Mouse (Mus musculus): ENCODE measurements around the gene Hilpda. TPM values are rescaled to one million over a fixed set of nuclear protein-coding genes. Genes with fewer than 3 reads are reported as not detected.

Gene Hilpda
- 33.9 TPM for polyA plus RNA-seq (2012; fragmentation: generic; extraction: Trizol)
- long read RNA-seq, experiment 1, transcript Hilpda-201 (2 exons, 982 nt): major isoform, 12 of 13 reads
- long read RNA-seq, experiment 1, partial matches to known transcripts: 1 of 13 reads
- long read RNA-seq, experiment 1, other reads (novel, unspliced or antisense): 0 of 13 reads
- long read RNA-seq, experiment 2, transcript Hilpda-201 (2 exons, 982 nt): major isoform, 8 of 8 reads
- long read RNA-seq, experiment 2, partial matches to known transcripts: 0 of 8 reads
- long read RNA-seq, experiment 2, other reads (novel, unspliced or antisense): 0 of 8 reads

DNA sequence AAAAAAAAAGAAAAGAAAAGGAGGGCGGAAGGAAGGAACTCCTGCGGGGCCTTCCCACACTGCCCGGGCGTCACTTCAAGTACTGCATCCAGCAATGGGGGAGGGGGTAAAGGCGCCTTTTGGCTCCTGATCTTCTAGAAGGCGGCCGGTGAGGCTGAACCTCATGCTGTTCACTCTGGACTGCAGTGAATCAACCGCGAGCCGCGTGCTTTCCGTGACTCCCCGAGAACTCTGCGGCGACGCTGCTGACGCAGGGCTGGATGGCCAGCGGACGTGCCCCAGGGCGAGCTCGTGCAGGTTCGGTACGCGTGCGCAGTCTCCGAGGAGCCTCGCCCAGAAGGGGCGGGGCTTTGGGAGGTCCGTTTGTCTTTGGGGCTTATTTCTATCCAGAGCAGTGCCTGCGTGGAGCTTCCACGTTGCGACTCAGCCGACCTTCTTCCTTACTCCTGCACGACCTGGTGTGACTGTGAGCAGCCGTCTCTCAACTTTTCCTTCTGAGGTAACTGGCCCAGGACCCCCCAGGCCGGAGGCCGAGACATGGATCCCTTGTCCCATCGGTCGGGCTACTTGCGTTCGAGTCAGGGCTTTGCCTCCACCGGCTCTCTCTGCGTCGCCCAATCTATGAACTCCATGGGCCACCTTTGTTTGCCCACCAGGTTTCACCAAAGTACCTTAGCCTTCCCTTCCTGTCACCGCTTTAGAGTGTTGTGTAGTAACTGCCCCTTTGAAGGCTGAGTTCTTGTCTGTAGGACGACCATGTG, at the start of gene Hilpda:
Gene Hilpda, plus strand, starts transcription at position 177 of the 761 bp plus-strand sequence.
- Histone ChIP-seq H3K4me3 (ENCODE audit: insufficient read depth, poor library complexity, severe bottlenecking) (peak within 1 kb of the TSS; percentile 68), H3K79me3 (ENCODE audit: low read depth) (peaks cover 19% of the 10 kb centered on the region), H3K36me3 (ENCODE audit: control insufficient read depth, insufficient read depth) (peaks cover 29% of the 10 kb centered on the region), H3ac (ENCODE audit: control insufficient read depth, insufficient read length, low read depth) (peak within 1 kb of the TSS; percentile 60), H3K79me2 (ENCODE audit: control insufficient read depth, insufficient read depth) (peaks cover 29% of the 10 kb centered on the region), H3K27me3 (ENCODE audit: control insufficient read depth, insufficient read depth, insufficient read length) (no peaks in the 10 kb centered on the region)
- TF ChIP-seq FOSL1 (IDR thresholded peaks at IDR 0.05; ENCODE audit: insufficient read depth, low read length, poor library complexity, severe bottlenecking) (no peak), USF1 (IDR thresholded peaks at IDR 0.05; ENCODE audit: low read depth) (no peak), MAX (IDR thresholded peaks at IDR 0.05) (peak; percentile 96)

DNA sequence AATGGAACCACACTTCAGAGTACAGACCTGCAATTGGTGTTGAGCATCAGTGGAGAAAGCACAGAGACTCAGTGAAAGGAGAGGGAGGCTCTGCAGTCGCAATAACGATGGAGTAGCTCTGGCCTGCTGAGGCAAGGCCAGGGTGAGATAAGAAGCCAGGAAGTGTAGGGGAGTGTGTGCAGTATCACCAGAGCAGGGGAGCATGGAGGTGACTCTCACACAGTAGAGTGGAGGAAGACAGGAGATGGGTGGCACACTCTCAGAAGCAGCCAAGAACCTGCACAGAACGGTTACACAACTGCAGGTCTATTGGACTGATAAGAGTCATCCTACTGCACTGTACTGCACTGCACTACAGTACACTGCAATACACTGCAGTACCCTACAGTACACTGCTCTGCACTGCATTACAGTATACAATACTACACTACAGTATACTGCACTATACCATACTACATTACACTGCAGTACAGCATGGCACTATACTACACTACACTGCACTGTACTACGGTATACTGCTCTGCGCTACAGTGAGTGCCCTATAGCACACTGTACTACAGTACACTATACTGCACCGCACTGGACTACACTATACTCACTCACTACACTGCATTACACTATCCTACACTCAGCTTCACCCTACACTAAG, 42.9 kb upstream of the Hilpda start:
- Histone ChIP-seq H3K79me3 (ENCODE audit: low read depth) (no peaks in the 10 kb centered on the region), H3K79me2 (ENCODE audit: control insufficient read depth, insufficient read depth) (no peaks in the 10 kb centered on the region), H3ac (ENCODE audit: control insufficient read depth, insufficient read length, low read depth) (no peak overlapping the region), H3K27me3 (ENCODE audit: control insufficient read depth, insufficient read depth, insufficient read length) (peaks cover 20% of the 10 kb centered on the region), H3K4me3 (ENCODE audit: insufficient read depth, poor library complexity, severe bottlenecking) (no peak overlapping the region), H3K36me3 (ENCODE audit: control insufficient read depth, insufficient read depth) (no peaks in the 10 kb centered on the region)
- TF ChIP-seq MAX (IDR thresholded peaks at IDR 0.05) (no peak), MYOD1 (IDR thresholded peaks at IDR 0.05; ENCODE audit: control insufficient read depth, insufficient read length, low read depth) (no peak)

DNA sequence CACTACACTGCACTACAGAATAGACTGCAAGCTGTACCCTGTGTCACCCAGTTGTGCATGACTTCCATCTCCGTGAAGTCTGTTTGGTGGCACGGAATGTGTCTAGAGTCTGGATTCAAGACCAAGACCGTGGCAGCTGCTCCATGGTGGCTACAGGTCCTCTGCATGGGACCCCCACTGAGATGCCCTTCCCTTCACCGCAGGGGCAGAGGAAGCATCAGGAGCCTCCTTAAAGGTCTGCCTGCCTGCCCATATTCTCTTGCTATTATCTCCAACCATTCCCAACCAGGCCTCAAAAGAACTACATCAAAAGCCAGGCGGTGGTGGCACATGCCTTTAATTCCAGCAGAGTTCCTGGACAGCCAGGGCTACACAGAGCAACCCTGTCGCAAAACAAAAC, 41.9 kb upstream of the Hilpda start:
- TF ChIP-seq FOSL1 (IDR thresholded peaks at IDR 0.05; ENCODE audit: insufficient read depth, low read length, poor library complexity, severe bottlenecking) (no peak), USF1 (IDR thresholded peaks at IDR 0.05; ENCODE audit: low read depth) (no peak), CTCF (IDR thresholded peaks at IDR 0.05; ENCODE audit: control insufficient read depth, insufficient read depth, insufficient read length) (no peak), MYOD1 (IDR thresholded peaks at IDR 0.05; ENCODE audit: control insufficient read depth, insufficient read length, low read depth) (no peak), MAX (IDR thresholded peaks at IDR 0.05) (no peak), MYOG (IDR thresholded peaks at IDR 0.05; ENCODE audit: control insufficient read depth, extremely low read depth, insufficient read length) (no peak), CEBPB (IDR thresholded peaks at IDR 0.05; ENCODE audit: low read depth) (no peak)
- H3K79me3 ChIP-seq (ENCODE audit: low read depth): no peaks in the 10 kb centered on the region
- H3K4me3 ChIP-seq (ENCODE audit: insufficient read depth, poor library complexity, severe bottlenecking): no peak overlapping the region
- H3ac ChIP-seq (ENCODE audit: control insufficient read depth, insufficient read length, low read depth): no peak overlapping the region
- H3K27me3 ChIP-seq (ENCODE audit: control insufficient read depth, insufficient read depth, insufficient read length): peaks cover 20% of the 10 kb centered on the region
- no peaks in the 10 kb centered on the region for H3K79me2 ChIP-seq (ENCODE audit: control insufficient read depth, insufficient read depth)
- no peaks in the 10 kb centered on the region for H3K36me3 ChIP-seq (ENCODE audit: control insufficient read depth, insufficient read depth)

DNA sequence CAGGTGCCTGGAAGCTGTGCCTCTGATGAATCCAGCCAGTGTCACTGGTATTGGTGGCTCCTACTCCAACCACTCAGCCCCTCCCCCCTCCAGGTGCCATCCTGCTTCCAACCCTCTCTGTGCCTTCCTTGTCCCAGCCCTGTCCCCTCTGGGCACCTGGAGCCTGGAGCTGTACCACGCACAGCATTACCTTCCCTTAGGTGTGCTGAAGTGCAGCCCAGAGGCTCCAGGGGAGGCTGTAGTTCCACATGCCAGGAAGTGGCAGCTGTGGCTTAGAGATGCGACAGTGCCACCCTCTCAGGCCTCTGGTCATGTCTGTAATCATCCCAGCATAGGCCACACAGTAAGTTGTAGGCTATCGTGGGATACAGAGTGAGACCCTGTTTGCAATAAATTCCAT, 40.5 kb upstream of the Hilpda start:
- H3ac ChIP-seq (ENCODE audit: control insufficient read depth, insufficient read length, low read depth): no peak overlapping the region
- TF ChIP-seq MYOG (IDR thresholded peaks at IDR 0.05; ENCODE audit: control insufficient read depth, extremely low read depth, insufficient read length) (no peak), USF1 (IDR thresholded peaks at IDR 0.05; ENCODE audit: low read depth) (no peak), MYOD1 (IDR thresholded peaks at IDR 0.05; ENCODE audit: control insufficient read depth, insufficient read length, low read depth) (no peak), FOSL1 (IDR thresholded peaks at IDR 0.05; ENCODE audit: insufficient read depth, low read length, poor library complexity, severe bottlenecking) (no peak), CTCF (IDR thresholded peaks at IDR 0.05; ENCODE audit: control insufficient read depth, insufficient read depth, insufficient read length) (no peak), CEBPB (IDR thresholded peaks at IDR 0.05; ENCODE audit: low read depth) (no peak), MAX (IDR thresholded peaks at IDR 0.05) (no peak)
- H3K27me3 ChIP-seq (ENCODE audit: control insufficient read depth, insufficient read depth, insufficient read length): peaks cover 20% of the 10 kb centered on the region
- no peaks in the 10 kb centered on the region for H3K36me3 ChIP-seq (ENCODE audit: control insufficient read depth, insufficient read depth)
- no peaks in the 10 kb centered on the region for H3K79me2 ChIP-seq (ENCODE audit: control insufficient read depth, insufficient read depth)
- H3K4me3 ChIP-seq (ENCODE audit: insufficient read depth, poor library complexity, severe bottlenecking): no peak overlapping the region
- H3K79me3 ChIP-seq (ENCODE audit: low read depth): no peaks in the 10 kb centered on the region

DNA sequence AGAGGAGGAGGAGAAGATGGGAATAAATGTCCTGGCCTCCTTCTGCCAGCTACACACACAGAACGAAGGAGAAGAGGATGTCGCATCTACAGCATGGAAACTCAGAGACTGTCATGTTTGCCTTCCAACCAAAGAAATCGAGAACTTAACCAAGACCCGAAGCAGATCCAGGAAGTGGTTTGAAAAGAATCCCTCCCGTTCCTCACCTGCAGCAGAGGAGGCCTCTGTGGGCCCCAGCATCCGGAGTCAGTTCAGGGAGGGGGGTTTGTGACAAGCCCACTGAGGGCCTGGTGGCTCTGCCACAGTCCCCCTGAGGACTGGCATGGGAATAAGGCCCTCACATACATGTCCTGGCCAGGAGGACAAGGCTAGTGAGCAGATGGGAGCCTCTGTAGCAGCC, 40.0 kb upstream of the Hilpda start:
- Histone ChIP-seq H3K27me3 (ENCODE audit: control insufficient read depth, insufficient read depth, insufficient read length) (peaks cover 20% of the 10 kb centered on the region), H3K79me2 (ENCODE audit: control insufficient read depth, insufficient read depth) (no peaks in the 10 kb centered on the region), H3K36me3 (ENCODE audit: control insufficient read depth, insufficient read depth) (no peaks in the 10 kb centered on the region), H3K4me3 (ENCODE audit: insufficient read depth, poor library complexity, severe bottlenecking) (no peak overlapping the region), H3K79me3 (ENCODE audit: low read depth) (no peaks in the 10 kb centered on the region), H3ac (ENCODE audit: control insufficient read depth, insufficient read length, low read depth) (no peak overlapping the region)
- TF ChIP-seq MYOG (IDR thresholded peaks at IDR 0.05; ENCODE audit: control insufficient read depth, extremely low read depth, insufficient read length): no peak

DNA sequence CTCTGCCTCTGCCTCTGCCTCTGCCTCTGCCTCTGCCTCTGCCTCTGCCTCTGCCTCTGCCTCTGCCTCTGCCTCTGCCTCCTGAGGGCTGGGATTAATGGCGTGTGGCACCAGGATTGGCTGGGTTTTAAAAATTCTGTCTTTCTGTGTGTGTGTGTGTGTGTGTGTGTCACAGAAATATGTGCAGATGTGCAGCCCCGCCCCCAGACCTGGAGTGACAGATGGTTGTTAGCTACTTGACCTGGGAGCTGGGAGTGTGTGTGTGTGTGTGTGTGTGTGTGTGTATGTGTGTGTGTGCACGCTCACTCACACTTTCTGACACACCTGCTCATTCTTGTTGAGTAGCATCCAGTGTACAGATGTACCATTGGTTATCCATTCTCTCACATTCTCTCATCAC, 38.6 kb upstream of the Hilpda start:
- Histone ChIP-seq H3ac (ENCODE audit: control insufficient read depth, insufficient read length, low read depth) (no peak overlapping the region), H3K79me2 (ENCODE audit: control insufficient read depth, insufficient read depth) (no peaks in the 10 kb centered on the region), H3K36me3 (ENCODE audit: control insufficient read depth, insufficient read depth) (no peaks in the 10 kb centered on the region), H3K4me3 (ENCODE audit: insufficient read depth, poor library complexity, severe bottlenecking) (no peak overlapping the region), H3K79me3 (ENCODE audit: low read depth) (no peaks in the 10 kb centered on the region), H3K27me3 (ENCODE audit: control insufficient read depth, insufficient read depth, insufficient read length) (peaks cover 11% of the 10 kb centered on the region)
- TF ChIP-seq USF1 (IDR thresholded peaks at IDR 0.05; ENCODE audit: low read depth) (no peak), MYOG (IDR thresholded peaks at IDR 0.05; ENCODE audit: control insufficient read depth, extremely low read depth, insufficient read length) (no peak), CEBPB (IDR thresholded peaks at IDR 0.05; ENCODE audit: low read depth) (no peak), CTCF (IDR thresholded peaks at IDR 0.05; ENCODE audit: control insufficient read depth, insufficient read depth, insufficient read length) (no peak), FOSL1 (IDR thresholded peaks at IDR 0.05; ENCODE audit: insufficient read depth, low read length, poor library complexity, severe bottlenecking) (no peak), MYOD1 (IDR thresholded peaks at IDR 0.05; ENCODE audit: control insufficient read depth, insufficient read length, low read depth) (no peak), MAX (IDR thresholded peaks at IDR 0.05) (no peak)

Measured in C2C12 (cell line).